26 mouse cellular contexts compared by ENCODE assay signal in the genomic region with DNA sequence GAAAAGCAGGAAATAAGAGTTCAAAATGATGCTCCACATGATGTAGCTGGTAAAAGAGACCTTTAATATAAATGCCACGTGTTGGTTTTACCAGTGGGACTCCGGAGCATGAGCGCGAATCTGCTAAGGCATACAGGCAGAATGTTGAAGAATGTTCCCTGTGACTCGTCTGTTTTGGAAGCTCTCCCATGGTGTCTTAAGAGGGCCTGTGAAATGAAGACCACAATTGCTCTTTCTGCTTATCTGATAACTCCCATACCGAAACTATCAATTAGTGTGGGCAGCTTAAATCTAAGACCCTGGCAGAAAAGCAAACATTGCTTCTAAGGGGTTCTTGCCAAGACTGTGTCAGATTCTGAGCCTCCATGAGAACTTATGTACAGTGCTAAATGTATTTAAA.
"Had no signal": no experiment of that assay in that cellular context is flagged by ENCODE, and none has a peak within 500 bp of the region (broad histone marks: within the 10 kb centered on the region; RNA-seq: fewer than 3 reads in every experiment).

No protein-coding gene starts in this region.

- H3K4me1 ChIP-seq: embryonic facial prominence, embryonic 12.5 days; embryonic facial prominence, embryonic 15.5 days; forebrain, embryonic 10.5 days; forebrain, embryonic 12.5 days; forebrain, embryonic 15.5 days; heart, embryonic 10.5 days; heart, embryonic 12.5 days; heart, embryonic 13.5 days had no signal

- H3K27ac ChIP-seq: embryonic facial prominence, embryonic 12.5 days; embryonic facial prominence, embryonic 13.5 days; embryonic facial prominence, embryonic 15.5 days; forebrain, embryonic 10.5 days; forebrain, embryonic 12.5 days; forebrain, embryonic 15.5 days; gastrocnemius, adult 2 months; heart, adult 2 months; heart, embryonic 10.5 days; heart, embryonic 13.5 days had no signal

- DNase-seq: cerebellum, adult 8-10 months; cerebellum, adult 9-10 months; cerebellum, adult 9-11 months; cerebellum, postnatal 14 days; cerebellum, postnatal 25 days; cerebellum, postnatal 36 days; gastrocnemius, adult 2 months; gastrocnemius, postnatal 10 days; gastrocnemius, postnatal 14 days; gastrocnemius, postnatal 25 days; gastrocnemius, postnatal 36 days; heart, adult 11 months; heart, adult 2 months had no signal

- ATAC-seq: forebrain, embryonic 14.5 days; forebrain, embryonic 15.5 days; forebrain, embryonic 16.5 days had no signal

- H3K9me3 ChIP-seq: embryonic facial prominence, embryonic 12.5 days; embryonic facial prominence, embryonic 13.5 days; embryonic facial prominence, embryonic 15.5 days; forebrain, embryonic 10.5 days; forebrain, embryonic 12.5 days; forebrain, embryonic 15.5 days; heart, embryonic 10.5 days; heart, embryonic 12.5 days; heart, embryonic 13.5 days had no signal

- H3K9ac ChIP-seq: embryonic facial prominence, embryonic 12.5 days; embryonic facial prominence, embryonic 13.5 days; embryonic facial prominence, embryonic 15.5 days; forebrain, embryonic 12.5 days; forebrain, embryonic 15.5 days; heart, embryonic 12.5 days; heart, embryonic 13.5 days had no signal

- H3K36me3 ChIP-seq: embryonic facial prominence, embryonic 12.5 days; embryonic facial prominence, embryonic 13.5 days; embryonic facial prominence, embryonic 15.5 days; forebrain, embryonic 10.5 days; forebrain, embryonic 12.5 days; forebrain, embryonic 15.5 days; heart, embryonic 10.5 days; heart, embryonic 12.5 days; heart, embryonic 13.5 days had no signal

- H3K4me2 ChIP-seq: embryonic facial prominence, embryonic 12.5 days; embryonic facial prominence, embryonic 13.5 days; embryonic facial prominence, embryonic 15.5 days; forebrain, embryonic 12.5 days; forebrain, embryonic 15.5 days; heart, embryonic 11.5 days; heart, embryonic 12.5 days; heart, embryonic 13.5 days had no signal

- H3K27me3 ChIP-seq: embryonic facial prominence, embryonic 12.5 days; embryonic facial prominence, embryonic 13.5 days; embryonic facial prominence, embryonic 15.5 days; forebrain, embryonic 12.5 days; forebrain, embryonic 15.5 days; heart, embryonic 12.5 days; heart, embryonic 13.5 days had no signal

- H3K4me3 ChIP-seq: embryonic facial prominence, embryonic 12.5 days; embryonic facial prominence, embryonic 13.5 days; embryonic facial prominence, embryonic 15.5 days; erythroblast, embryonic 14.5 days; forebrain, embryonic 10.5 days; forebrain, embryonic 12.5 days; forebrain, embryonic 15.5 days; heart, adult 2 months; heart, embryonic 10.5 days; heart, embryonic 12.5 days; heart, embryonic 13.5 days had no signal
